Mouse (Mus musculus): Measurements from ENCODE around the gene Agl. TPM values are rescaled to one million over a fixed set of nuclear protein-coding genes. Genes with fewer than 3 reads are reported as not detected.

Agl gene
- 100 to 1,000 TPM; 558 to 691 TPM for total RNA-seq (2021)
- long read RNA-seq, experiment 1, full-length matches to known transcripts = 13 of 187 reads
- long read RNA-seq, experiment 1, partial matches to known transcripts = 11 of 187 reads
- long read RNA-seq, experiment 1, other reads (novel, unspliced or antisense) = 163 of 187 reads
- long read RNA-seq, experiment 2, full-length matches to known transcripts = 36 of 151 reads
- long read RNA-seq, experiment 2, partial matches to known transcripts = 22 of 151 reads
- long read RNA-seq, experiment 2, other reads (novel, unspliced or antisense) = 93 of 151 reads

DNA sequence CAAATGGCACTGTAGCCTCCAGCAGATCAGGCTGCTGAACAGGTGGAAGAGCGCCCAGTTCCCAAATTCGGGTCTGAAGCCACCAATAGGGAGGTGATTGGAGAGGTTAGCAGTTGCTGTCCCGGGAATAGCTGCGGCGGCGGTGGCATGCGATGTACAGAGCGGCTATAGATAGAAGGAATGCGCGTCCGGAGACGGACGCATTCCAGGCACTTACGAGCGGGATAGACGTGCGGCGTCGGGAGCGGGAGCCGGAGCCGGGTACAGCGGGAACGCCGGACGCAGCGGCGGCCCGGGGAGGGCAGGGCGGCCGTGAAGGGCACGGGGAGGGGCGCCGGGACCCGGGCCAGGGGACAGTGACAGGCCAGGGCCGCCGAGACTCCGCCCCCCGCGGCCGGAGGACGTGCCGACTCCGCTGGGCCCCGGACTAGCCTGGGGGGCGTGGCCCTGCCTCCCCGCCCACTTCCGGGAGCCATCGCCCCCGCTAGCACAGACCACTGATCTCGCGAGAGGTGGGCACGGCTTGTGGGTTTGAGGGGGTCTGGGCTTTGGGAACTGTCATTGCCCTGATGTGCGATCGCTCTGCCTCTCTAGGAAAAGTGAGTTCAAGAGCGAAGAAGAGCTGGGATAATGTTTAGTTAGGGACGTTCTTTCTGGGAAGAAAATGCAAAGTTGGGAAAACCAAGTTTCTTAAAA is at the start of gene Agl:
Agl (minus strand) TSS at position 356 of the 696 bp plus-strand sequence.
- DNase-seq = peak; percentile 98

DNA sequence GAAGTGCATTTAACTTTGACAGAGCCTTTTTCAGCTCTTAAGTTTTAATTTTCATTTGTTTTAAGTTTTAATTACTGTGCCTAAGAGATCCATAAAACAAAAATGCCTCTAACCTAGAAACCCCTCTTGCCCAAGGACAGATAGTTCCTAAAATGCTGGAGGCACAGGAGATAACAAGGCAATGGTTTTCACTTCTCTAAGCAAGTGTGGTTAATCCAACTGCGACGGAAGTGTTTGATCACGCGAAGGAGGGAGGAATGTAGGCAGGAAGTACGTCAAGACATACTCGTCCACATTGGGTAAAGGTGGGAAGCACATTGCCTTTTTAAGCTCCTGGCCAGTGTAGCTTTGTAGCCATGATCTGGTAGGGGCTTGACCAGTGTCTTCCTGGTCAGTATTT is 49.6 kb upstream of the Agl start:
- no peak for DNase-seq

DNA sequence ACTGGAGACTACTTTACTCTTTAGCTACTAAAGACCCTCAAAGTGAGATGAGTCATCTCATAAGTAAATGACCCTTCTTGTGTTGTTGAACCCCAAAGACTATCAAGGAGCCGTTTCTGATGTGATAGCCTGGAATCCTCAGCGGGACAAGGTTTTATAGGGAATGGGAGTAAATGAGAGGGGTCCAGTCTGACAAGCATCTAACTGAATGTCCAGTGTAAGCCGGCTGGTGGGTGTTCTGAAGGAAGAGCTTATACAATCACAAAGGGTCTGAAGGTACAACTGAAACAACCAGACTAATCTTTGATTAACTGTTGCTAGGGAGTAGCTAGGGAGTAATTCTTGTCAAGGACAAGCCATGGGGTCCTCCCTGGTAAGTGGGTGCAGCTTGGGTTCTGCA is 44.5 kb upstream of the Agl start:
- no peak for DNase-seq

DNA sequence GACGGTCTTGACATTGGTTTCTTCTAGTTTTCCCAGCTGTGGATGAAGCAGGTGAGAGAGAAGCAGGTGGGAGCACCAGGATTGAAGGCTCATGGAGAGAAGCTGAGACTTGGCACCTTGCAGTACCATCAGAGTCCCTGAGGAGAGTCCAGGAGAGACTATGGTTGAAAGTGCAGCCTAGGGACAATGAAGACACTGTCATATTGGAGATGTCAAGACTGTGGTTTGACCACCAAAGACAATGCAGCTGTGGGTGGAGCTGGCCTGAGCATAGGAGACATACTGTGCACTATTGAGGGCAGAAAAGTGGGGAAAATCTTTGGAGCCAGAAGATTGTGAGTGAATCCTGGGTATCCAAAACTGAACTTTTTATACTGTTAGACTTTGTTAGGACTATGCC is 42.4 kb upstream of the Agl start:
- DNase-seq = no peak

GRCm38 (mm10) chr3:116848936-116849335 is 41.0 kb upstream of the Agl start:
- no peak for DNase-seq

DNA sequence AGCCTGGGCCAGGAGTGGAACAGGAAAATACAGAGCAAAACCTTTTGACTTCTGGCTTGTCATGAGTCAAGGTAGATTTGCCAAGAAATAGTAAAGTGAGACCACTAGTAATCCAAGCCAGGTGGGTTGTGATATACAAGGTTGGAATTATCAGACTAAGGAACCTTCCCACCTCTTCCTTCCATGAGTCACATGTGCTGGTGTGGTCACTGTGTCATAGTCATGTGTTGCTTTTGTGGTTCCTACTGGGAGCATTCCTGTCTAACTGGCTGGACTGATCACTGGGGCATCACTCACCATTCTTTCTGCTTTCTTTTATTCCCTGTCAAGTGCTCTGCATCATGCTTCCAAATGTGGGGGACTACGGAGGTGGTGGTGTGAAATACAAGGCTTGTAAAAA is 40.1 kb upstream of the Agl start:
- no peak for DNase-seq

DNA sequence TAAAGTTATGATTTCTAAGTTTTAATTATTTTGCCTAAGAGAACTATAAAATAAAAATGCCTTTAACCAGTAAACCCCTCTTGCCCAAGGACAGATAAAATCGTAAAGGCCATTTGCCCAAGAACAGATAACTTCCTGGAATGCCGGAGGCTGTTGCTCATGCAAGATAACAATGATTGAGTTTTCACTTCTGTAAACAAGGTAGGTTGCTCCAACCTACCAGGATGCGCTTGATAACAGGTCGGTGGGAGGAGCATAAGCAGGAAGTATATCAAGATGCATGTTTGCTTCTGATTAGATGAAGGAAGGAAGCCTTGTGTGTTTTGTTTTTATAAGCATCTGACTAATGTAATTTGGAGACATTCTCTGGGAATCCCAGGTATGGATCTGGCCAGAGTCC is 38.1 kb upstream of the Agl start:
- no peak for DNase-seq

GRCm38 (mm10) chr3:116844880-116845579 is 37.1 kb upstream of the Agl start:
- DNase-seq = no peak

DNA sequence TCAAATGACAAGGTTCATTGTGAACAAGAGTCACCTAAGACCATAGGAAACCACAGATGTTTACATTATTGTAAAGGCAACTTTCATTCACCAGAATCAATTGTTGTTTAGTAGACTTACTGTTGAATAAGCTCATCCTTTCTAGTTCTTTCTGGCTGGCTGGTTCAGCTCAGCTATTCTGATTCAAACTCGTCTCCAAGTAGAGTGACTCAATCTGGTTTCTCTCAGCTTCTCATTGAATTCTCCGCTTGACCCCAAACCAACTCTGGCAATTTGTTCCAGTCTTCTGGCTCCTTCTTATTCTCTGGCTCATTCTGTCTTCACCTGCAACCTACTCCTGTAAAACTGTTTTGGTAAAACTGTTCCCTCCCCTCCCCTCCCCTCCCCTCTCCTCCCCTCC is 33.3 kb upstream of the Agl start:
- no peak for DNase-seq

- no peak for DNase-seq
These were observed 28.9 kb upstream of the Agl start for GRCm38 (mm10) chr3:116836681-116837475.

DNA sequence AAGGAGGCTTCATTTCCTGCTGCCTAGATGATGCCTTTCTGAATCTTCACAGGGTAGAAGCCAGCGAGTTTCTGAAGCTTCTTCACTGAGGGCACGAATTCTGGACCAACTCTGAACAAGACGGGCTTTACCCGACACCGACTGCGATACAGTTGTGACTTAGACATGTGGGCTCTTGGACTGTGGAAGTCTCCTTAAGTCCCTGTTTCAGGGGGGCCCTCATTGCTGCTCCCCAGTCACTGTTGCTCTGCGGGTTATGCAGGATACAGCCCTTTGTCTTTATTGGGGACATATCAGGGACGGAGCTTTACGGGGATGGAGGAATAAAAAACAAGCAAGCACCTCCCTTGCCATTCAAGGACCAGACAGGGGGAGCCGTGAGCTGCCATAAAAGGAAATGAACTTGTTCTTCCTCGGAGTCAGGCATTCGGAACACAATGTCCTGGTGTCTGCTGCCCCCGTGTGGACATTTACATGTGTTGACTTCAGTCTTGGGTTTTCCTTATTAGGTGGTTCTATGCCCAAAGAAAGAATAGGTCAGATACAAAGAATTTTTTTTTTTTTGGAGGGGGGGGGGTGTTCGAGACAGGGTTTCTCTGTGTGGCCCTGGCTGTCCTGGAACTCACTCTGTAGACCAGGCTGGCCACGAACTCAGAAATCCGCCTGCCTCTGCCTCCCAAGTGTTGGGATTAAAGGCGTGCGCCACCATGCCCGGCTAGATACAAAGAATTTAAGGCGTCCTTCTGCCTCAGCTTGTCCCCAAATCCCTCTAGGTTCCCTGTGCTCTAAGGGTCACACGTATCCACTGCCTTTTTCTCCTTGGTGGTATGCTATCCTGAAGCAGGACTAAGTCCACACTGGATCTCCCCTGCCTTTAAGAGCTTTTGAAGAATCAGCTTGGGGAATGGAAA is 28.1 kb upstream of the Agl start:
- DNase-seq = peak; percentile 74

GRCm38 (mm10) chr3:116835350-116835749 is 27.4 kb upstream of the Agl start:
- no peak for DNase-seq

DNA sequence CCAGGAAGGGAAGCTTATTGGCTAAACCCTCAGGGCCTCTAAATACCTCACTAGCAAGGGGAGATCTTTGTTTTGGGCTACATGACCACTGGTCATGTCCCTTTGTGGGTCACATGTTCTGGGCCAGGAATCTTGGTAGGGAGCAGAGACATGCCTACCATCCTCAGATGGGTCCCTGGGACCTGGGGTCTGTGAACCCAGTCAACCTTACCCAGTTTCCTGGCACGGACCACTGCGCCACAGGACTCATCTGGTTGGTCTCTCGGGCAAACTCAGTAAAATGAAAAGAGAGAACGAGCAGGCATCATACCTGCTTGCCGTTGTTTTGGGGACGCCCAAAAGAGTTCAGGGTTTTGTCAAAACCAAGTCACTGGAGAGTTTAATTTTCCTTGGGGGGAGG is 26.3 kb upstream of the Agl start:
- DNase-seq = no peak

- DNase-seq = no peak
These were observed 25.5 kb upstream of the Agl start for GRCm38 (mm10) chr3:116833491-116833890.

DNA sequence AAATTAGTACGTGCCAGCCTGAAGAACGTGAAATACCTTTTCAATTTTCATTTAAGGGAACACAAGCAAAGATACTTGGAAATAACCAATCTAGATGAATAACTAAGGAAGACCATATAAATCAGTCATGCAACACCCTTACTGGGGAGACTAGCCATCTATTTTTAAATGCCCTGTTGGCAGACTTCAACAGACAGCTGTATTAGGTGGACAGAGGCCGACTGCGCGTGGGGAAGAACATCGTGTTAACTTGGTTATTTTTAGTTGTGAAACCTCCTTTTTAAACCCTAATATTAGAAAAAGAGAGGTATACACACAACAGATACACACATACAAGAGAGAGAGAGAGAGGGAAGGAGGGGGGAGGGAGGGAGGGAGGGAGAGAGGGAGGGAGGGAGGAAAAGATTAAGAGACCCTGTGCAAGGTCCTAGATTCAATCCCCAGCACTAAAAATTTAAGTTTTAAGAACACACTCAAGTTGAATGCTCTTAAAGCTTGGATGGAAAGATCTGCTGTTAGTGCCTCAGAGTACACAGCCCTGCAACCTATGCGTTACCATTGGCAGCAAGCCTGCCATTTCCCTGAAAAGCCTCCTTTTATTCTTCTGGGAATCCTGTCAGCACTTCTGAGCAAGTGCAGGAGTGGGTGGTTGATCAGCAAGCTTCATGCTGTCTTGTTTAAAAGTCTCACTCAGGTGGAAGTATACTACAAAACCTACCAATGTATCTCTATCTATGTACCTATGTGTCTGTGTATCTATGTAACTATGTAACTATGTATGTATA is 24.8 kb upstream of the Agl start:
- DNase-seq = peak; percentile 59

DNA sequence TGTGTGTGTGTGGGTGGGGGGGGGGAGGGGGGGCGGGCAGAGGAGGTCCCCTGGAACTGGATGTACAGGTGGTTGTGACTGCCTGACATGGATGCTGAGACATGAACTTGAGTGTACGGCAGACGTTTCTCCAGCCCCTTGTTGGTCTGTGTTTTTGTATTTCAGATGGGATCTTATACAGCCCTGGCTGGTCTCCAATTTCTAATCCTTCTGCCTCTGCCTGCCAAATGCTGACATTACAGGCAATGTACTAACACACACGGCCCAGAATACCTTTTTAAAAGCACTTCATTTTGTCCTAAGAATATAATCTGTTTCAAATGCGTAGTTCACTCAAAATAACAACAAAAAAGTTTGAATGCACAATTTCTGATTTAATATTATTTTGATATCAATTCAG is 23.4 kb upstream of the Agl start:
- DNase-seq = peak; percentile 36

GRCm38 (mm10) chr3:116829274-116829920 is 21.4 kb upstream of the Agl start:
- no peak for DNase-seq

DNA sequence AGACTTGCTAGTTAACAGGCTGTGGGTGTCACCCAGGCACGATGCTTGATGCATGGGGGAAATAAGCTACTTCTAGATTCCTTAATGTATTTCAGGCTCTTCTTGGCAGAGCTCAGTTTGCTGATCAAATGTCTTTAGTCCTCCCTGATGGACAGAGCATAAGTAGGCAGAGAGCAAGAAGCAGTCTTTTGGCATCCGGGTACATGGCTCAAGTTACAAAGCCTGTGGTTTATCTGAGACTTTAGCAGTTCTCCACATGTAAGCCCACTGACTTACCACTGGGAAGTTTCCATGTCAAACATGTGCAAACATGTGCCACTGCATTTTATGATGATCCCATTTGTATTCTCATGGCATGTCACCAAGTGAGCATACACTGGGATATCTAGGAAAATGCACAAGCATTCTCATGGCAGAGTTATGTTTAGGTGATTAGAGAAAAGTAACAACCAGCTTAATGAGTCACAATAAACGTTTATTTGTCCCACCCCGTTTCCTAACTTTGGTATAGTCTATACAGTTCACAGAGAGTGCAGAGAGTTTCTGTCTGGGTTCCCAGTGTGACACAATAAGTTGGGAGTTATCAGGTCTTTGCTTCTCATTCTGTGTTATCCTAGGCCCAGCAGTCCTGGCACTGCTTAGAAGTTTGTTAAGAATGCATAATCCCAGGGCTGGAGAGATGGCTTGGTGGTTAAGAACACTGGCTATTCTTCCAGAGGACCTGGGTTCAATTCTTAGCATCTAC is 18.7 kb upstream of the Agl start:
- no peak for DNase-seq

DNA sequence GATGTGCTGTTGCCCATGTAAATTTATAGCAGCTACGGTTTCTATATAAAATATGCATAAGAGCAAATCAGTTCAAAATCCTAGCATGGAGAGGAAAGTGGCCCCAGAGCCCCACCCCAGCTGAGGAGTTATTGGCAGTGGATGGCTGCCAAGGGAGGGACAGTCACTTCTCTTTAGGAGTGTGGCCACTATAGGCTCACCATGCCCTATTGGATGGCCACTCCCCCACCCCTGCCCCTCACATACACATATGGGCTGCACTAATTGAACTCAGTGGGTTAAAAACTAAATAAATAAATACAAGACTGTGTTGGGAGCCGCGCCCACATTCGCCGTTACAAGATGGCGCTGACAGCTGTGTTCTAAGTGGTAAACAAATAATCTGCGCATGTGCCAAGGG is 9.3 kb upstream of the Agl start:
- no peak for DNase-seq

Data from gastrocnemius, postnatal 25 days (tissue).